Mouse (Mus musculus): ENCODE data around the gene Sigmar1. TPM values are rescaled to one million over a fixed set of nuclear protein-coding genes. Genes with fewer than 3 reads are reported as not detected.

The Sigmar1 gene
- polyA plus RNA-seq, 1 experiment from 2014 or later, result 51.2 TPM

DNA sequence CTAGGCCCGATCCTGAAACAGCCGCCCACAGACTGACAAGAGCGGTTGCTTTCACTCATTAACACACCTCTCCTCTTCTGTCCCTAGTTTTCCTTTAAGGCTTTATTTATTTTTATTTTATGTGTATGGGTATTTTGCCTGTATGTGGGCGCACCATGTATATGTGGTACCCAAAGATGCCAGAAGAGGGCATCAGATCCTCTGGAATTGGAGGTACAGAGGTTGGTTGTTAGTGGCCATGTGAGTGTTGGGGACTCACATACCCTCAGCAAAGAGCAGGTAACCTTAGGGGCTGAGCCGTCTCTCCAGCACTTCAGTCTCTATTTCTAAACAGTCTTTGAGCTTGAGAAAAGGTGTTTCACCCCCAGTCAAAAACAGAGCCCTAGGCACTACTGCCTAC lies 40.4 kb downstream of the Sigmar1 start:
- H3K9me3 ChIP-seq (replicated peaks), result no peaks in the 10 kb centered on the region
- no peak for ATAC-seq
- H3K4me2 ChIP-seq, result no peak overlapping the region
- WGBS (ENCODE audit: insufficient replicate concordance), result 82% methylated on average over 5 of the region's 5 CpGs
- peaks cover 67% of the 10 kb centered on the region for H3K36me3 ChIP-seq
- peaks cover 27% of the 10 kb centered on the region for H3K4me1 ChIP-seq
- H3K27ac ChIP-seq, result no peak overlapping the region
- H3K9ac ChIP-seq, result no peak overlapping the region
- H3K27me3 ChIP-seq (replicated peaks), result no peaks in the 10 kb centered on the region
- no peak overlapping the region for H3K4me3 ChIP-seq

DNA sequence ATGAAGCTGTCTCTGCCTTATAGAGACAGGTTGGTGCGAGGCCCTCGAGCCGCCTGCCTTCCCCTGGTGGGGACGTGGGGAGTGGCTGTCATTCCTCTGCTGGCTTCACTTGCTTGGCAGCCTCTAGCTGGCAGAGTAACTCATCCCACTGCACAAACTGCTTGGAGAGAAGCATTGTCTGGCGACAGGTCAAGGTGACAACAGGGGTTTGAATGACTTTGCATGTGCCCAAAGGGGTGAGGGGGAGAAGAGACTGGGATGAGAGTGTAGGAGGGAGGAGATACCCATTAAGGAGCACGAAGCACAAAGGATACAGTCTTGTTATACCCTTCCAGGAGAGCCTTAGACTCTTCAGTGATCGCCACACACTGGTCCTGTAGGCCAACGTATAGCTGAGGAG lies 40.9 kb downstream of the Sigmar1 start:
- Histone ChIP-seq H3K9ac (no peak overlapping the region), H3K9me3 (replicated peaks) (no peaks in the 10 kb centered on the region), H3K4me3 (no peak overlapping the region), H3K4me2 (no peak overlapping the region), H3K27ac (no peak overlapping the region), H3K27me3 (replicated peaks) (no peaks in the 10 kb centered on the region), H3K4me1 (peaks cover 27% of the 10 kb centered on the region), H3K36me3 (peaks cover 65% of the 10 kb centered on the region)
- no peak for ATAC-seq
- WGBS (ENCODE audit: insufficient replicate concordance), result 68% methylated on average over 8 of the region's 8 CpGs

DNA sequence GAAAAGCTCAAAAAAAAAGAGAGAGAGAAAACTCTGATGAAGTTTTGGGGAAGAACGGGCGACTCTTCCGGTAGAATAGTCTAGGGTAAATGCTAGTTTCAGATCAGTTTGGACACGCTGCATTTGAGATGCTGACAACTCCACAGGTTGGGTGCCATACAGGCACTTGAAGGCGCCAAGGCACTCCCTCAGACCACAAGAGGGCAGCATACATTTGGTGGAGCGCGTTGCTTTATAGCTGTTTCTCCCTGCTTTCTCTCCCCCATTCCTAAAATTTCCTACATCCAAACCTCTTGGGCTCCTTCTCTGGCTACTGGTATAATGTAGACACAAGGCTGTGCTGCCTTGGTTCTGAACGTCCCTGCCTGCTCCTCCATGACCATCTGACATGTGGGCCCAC lies 41.7 kb downstream of the Sigmar1 start:
- ATAC-seq, result no peak
- WGBS (ENCODE audit: insufficient replicate concordance), result 24% methylated on average over 8 of the region's 8 CpGs
- H3K9me3 ChIP-seq (replicated peaks), result no peaks in the 10 kb centered on the region
- H3K27me3 ChIP-seq (replicated peaks), result no peaks in the 10 kb centered on the region
- peak overlapping the region; percentile 89 for H3K4me3 ChIP-seq
- no peak overlapping the region for H3K9ac ChIP-seq
- H3K4me1 ChIP-seq, result peaks cover 27% of the 10 kb centered on the region
- peaks cover 56% of the 10 kb centered on the region for H3K36me3 ChIP-seq
- H3K4me2 ChIP-seq, result peak overlapping the region; percentile 92
- no peak overlapping the region for H3K27ac ChIP-seq

DNA sequence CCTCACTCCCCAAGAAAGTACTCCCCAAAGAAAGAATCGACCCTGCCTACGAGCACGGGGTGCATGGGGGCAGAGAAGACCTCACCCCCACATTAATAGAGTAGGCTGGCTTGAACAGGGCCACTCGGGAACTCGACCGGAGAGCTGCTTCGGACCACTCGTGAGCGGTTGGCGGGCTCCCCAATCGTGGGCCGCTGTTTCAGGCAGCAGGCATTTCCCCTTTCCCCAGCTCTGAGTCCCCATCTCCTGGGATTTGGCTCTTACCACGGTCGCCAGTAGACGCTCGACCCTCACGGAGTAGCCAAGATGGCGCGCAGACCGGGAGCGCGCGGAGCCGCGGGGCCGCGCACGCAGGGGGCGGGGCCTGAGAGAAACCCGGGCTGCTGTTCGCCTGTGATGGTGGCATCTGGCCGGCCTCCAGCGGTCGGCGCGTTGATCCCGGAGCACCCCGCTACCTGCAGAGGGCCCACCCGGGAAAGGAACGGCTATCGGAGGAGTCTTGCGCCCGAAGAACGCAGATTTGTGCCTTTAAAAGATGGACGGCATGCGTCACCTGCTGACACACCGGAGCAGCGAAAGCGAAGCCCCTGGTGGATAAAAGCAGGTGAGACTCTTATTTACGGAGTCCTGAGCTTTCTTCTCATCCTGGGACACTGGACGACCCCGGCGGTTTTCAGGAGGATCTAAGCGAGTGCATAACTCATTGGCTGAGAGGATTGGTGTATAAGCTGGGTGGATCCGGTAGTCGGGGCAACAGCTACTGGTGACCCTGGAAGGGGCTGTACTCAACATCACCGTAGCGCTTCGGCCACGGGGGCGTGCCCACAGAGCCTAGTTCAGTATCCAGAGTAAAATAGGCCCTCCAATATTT lies 42.5 kb downstream of the Sigmar1 start, which contains the start of gene Rpp25l:
TSS of gene Rpp25l (minus strand) at position 338 of the 871 bp plus-strand sequence.
- peaks cover 48% of the 10 kb centered on the region for H3K36me3 ChIP-seq
- H3K27me3 ChIP-seq (replicated peaks), result no peaks in the 10 kb centered on the region; the same call in 1 of the 2 replicates
- WGBS (ENCODE audit: insufficient replicate concordance), result under 1% methylated on average over 61 of the region's 61 CpGs
- peaks cover 27% of the 10 kb centered on the region for H3K4me1 ChIP-seq
- peak within 1 kb of the TSS; percentile 74 for H3K27ac ChIP-seq
- peak within 1 kb of the TSS; percentile 92 for H3K4me2 ChIP-seq
- no peaks in the 10 kb centered on the region for H3K9me3 ChIP-seq (replicated peaks)
- peak within 1 kb of the TSS; percentile 89 for H3K4me3 ChIP-seq
- ATAC-seq, result peak; percentile 85
- peak within 1 kb of the TSS; percentile 94 for H3K9ac ChIP-seq

DNA sequence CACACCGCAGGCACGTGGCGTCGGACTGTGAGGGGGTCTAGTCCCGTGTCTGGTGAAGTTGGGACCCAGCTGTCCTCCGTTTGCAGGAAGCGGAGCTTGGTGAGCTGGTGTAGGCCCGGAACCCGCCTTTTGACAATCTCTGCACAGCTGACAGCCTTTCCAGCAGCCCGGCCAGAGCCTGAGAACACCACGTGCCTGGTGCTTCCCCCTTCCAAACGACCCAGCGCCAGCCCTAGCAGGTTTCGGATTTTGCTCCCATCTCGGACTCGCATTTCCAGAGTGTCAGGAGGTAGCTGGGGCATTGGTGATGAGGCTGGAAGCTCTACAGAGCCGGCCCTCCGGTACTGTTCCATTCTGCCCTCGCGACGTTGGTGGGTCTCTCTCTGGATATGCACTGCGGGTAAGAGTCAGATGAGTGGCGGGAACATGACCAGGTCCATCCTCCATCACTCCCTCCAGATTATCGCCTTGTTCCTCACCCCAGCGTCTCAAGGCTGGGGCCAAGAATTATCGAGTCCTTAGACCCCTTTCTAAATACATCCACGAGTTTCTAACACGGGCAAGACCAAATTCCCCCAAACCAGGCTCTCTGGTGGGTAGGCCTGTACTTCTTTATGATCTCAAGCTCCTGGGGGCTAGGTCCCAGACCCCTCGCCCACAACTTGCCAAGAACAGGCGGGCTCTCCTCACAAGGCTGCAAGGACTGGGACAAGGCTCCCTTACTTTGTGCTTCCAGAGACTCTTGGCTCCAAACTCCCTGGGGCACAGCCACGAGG lies 43.3 kb downstream of the Sigmar1 start:
- Histone ChIP-seq H3K9me3 (replicated peaks) (no peaks in the 10 kb centered on the region), H3K27me3 (replicated peaks) (peaks cover 7% of the 10 kb centered on the region), H3K4me3 (peak overlapping the region; percentile 89), H3K4me2 (peak overlapping the region; percentile 92), H3K9ac (peak overlapping the region; percentile 94), H3K36me3 (peaks cover 40% of the 10 kb centered on the region), H3K4me1 (peaks cover 27% of the 10 kb centered on the region), H3K27ac (peak overlapping the region; percentile 74)
- 38% methylated on average over 31 of the region's 31 CpGs for WGBS (ENCODE audit: insufficient replicate concordance)
- peak; percentile 50 for ATAC-seq

DNA sequence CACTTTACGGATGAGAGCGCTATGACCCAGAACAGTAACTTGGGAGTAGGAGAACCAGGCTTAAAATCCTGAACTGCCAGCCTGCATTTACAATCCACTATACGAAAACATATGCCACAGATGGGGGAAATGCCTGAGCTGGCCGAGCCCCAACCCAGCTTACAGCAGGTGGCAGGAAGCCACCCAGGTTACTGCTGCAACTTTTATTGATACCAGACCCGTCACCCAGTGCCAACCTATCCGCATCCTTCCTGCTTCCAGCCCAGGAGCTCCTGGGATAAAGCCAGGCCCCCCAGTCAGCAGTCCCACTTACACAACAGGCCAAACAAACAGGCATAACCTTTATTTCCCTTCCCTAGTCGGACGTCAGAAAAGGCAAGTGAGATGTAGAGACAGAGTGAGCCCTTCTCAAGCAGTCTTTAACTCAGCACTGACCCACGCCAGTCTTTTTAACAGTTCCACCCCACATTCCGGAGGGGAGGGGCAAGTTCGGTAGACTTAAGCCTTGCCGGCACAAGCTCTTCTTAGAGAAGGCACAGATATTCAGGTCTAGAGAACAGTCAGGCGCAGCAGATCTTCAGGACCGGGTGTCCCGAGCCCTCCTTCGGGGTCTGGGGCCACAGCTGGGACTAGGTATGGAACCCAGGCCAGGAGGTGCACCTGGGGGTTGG lies 44.1 kb downstream of the Sigmar1 start:
- no peak for ATAC-seq
- peak overlapping the region; percentile 94 for H3K9ac ChIP-seq
- peaks cover 32% of the 10 kb centered on the region for H3K36me3 ChIP-seq
- no peak overlapping the region for H3K27ac ChIP-seq
- peak overlapping the region; percentile 89 for H3K4me3 ChIP-seq
- peak overlapping the region; percentile 92 for H3K4me2 ChIP-seq
- 83% methylated on average over 16 of the region's 16 CpGs for WGBS (ENCODE audit: insufficient replicate concordance)
- H3K27me3 ChIP-seq (replicated peaks), result peaks cover 14% of the 10 kb centered on the region
- H3K4me1 ChIP-seq, result peaks cover 27% of the 10 kb centered on the region
- no peaks in the 10 kb centered on the region for H3K9me3 ChIP-seq (replicated peaks)

DNA sequence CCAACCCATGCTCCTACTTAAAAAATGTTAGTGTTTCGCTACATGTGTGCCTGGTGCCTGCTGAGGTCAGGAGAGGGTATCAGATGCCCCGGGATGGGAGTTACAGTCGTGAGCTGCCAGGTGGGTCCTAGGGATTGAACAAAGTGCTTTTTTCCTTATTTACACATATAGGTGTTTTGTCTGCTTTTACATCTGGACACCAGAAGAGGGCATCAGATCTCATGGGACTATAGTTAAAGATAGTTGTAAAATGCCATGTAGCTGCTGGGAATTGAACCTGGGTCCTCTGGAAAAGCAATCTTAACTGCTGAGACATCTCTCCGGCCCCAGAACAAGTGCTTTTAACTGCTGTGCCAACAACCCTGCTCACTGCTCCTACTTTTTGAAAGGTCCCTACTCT lies 45.7 kb downstream of the Sigmar1 start:
- peaks cover 30% of the 10 kb centered on the region for H3K27me3 ChIP-seq (replicated peaks)
- 54% methylated on average over 4 of the region's 4 CpGs for WGBS (ENCODE audit: insufficient replicate concordance)
- H3K27ac ChIP-seq, result no peak overlapping the region
- H3K4me2 ChIP-seq, result no peak overlapping the region
- H3K36me3 ChIP-seq, result peaks cover 20% of the 10 kb centered on the region
- no peak overlapping the region for H3K4me3 ChIP-seq
- no peak for ATAC-seq
- H3K4me1 ChIP-seq, result peaks cover 27% of the 10 kb centered on the region
- no peak overlapping the region for H3K9ac ChIP-seq
- H3K9me3 ChIP-seq (replicated peaks), result no peaks in the 10 kb centered on the region

DNA sequence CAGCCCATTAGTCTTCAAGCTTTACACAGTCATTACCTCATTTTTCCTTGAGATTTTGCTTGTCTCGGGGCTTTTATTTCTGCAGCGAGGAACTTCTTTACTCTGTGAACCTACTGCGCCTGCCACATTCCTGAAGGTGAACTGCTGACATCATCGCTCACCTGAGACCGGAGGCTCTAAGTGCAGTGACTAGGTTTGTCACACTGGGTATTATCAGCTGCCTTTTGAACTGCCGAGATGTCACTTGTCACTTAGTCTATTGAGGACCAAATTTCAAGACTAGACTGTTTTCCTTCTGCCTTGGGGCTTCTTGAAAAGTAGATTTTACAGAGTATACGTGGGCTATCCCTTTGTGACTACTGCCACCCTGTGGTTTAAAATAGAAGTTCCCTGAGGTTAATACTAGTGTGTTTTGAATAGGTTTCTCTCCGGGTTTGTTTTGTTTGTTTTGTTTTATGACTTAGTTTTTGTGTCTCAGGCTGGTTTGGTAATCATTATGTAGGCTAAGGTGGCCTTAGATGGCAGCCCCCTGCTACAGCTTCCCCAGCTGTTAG lies 47.7 kb downstream of the Sigmar1 start:
- Histone ChIP-seq H3K36me3 (peaks cover 20% of the 10 kb centered on the region), H3K4me2 (no peak overlapping the region), H3K9ac (no peak overlapping the region), H3K9me3 (replicated peaks) (no peaks in the 10 kb centered on the region), H3K4me1 (peaks cover 17% of the 10 kb centered on the region), H3K4me3 (no peak overlapping the region), H3K27me3 (replicated peaks) (peaks cover 48% of the 10 kb centered on the region), H3K27ac (no peak overlapping the region)
- WGBS (ENCODE audit: insufficient replicate concordance), result 35% methylated on average over 8 of the region's 8 CpGs
- ATAC-seq, result no peak

DNA sequence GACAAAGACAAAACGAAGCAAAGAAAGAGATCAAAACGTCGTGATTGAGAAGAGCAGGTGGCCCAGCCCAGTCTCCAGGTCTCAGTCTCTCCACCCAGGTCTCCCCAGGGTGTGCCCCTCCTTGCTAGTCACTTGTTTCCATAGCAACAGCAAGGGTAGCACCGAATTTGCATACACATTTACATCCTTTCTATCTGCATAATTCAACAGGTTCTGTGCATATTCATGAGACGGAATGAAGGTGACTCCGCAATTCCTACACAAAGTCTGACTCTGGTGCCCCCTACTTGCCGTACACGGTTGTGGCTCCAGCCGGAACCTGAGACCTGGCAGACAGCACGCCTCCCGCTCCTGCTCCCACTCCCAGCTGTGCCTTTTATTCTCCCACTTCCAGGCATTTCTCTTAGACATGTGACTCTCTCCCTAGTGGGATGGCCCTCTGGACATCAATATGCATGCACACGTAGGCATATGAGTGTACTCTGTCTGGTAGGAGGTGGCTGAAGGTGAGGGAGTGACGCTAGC lies 48.9 kb downstream of the Sigmar1 start:
- Histone ChIP-seq H3K27ac (no peak overlapping the region), H3K4me2 (no peak overlapping the region), H3K4me3 (no peak overlapping the region), H3K4me1 (peaks cover 8% of the 10 kb centered on the region), H3K9me3 (replicated peaks) (no peaks in the 10 kb centered on the region), H3K9ac (no peak overlapping the region), H3K36me3 (peaks cover 17% of the 10 kb centered on the region), H3K27me3 (replicated peaks) (peaks cover 52% of the 10 kb centered on the region)
- whole genome bisulfite sequencing (ENCODE audit: insufficient replicate concordance), result 5% methylated on average over 13 of the region's 13 CpGs
- peak; percentile 52 for ATAC-seq

DNA sequence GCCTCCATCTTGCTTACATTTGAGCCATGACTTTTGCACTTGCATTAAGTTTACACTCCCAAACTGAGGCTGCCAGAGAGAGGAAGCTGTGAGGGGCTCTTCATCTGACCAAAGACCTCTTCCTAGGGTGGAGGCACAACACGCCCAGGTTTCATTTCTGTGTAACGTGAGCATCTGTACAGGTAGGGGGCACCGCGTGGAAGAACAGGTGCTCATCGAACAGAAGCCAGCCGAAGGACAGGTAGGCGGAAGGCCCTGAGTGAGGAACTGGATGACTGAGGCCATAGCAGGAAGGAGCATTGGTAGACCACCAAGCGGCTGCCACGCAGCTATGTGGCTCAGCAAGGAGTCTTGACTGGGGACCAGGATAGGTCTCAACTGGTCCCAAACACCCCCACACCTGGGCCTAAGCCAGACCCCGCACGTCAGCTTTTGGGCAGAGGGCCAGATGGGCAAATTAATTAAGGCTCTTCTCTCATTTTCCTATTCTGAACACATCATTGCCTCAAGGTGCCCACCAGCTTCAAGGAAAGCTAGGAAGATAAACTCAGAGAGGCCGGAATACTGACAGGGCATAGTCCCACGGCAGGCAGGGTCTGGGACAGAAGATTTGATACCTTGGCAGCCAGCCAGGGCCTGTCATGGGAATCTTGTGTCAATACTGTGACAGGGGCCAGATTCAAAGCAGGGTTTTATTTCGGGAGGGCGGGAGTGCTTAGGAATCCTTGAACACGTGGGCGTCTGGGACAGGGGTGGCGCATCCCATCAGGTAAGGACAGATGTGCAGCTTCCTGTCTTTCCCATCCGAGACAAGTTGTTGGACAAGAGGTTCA lies 49.8 kb downstream of the Sigmar1 start:
- no peaks in the 10 kb centered on the region; the same call in 1 of the 2 replicates for H3K4me1 ChIP-seq
- no peak overlapping the region for H3K4me2 ChIP-seq
- no peak overlapping the region for H3K27ac ChIP-seq
- peaks cover 52% of the 10 kb centered on the region for H3K27me3 ChIP-seq (replicated peaks)
- WGBS (ENCODE audit: insufficient replicate concordance), result 63% methylated on average over 19 of the region's 19 CpGs
- no peaks in the 10 kb centered on the region for H3K9me3 ChIP-seq (replicated peaks)
- ATAC-seq, result no peak
- no peak overlapping the region for H3K4me3 ChIP-seq
- H3K9ac ChIP-seq, result no peak overlapping the region
- peaks cover 7% of the 10 kb centered on the region; the same call in 1 of the 2 replicates for H3K36me3 ChIP-seq

DNA sequence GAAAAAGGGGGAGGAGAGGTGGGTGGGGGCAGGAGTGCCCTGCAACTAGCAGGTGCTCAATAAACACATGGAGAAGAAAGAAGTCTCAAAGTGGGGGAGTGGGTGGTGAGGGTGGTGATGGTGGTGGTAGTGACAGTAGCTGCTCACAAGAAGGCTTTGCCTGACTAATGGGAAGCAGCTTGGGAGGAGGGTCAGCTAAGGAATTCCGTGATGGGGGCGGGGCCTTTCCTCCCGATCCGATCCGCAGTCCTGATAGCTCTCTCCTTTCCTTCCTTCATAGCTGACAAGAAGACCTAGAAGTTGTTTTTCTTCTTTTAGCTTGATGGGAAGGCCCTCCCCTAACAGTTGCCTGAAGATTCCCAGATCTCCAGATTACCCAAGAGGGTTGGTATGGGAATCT lies 51.3 kb downstream of the Sigmar1 start:
- H3K4me3 ChIP-seq, result no peak overlapping the region
- no peak overlapping the region for H3K9ac ChIP-seq
- H3K9me3 ChIP-seq (replicated peaks), result no peaks in the 10 kb centered on the region
- no peaks in the 10 kb centered on the region for H3K36me3 ChIP-seq
- H3K27ac ChIP-seq, result no peak overlapping the region
- WGBS (ENCODE audit: insufficient replicate concordance), result 3% methylated on average over 5 of the region's 5 CpGs
- ATAC-seq, result no peak
- H3K4me2 ChIP-seq, result no peak overlapping the region
- peaks cover 52% of the 10 kb centered on the region for H3K27me3 ChIP-seq (replicated peaks)
- no peaks in the 10 kb centered on the region; the same call in 1 of the 2 replicates for H3K4me1 ChIP-seq
